Comparison of ENCODE assay signal across 16 mouse cellular contexts in the genomic region with DNA sequence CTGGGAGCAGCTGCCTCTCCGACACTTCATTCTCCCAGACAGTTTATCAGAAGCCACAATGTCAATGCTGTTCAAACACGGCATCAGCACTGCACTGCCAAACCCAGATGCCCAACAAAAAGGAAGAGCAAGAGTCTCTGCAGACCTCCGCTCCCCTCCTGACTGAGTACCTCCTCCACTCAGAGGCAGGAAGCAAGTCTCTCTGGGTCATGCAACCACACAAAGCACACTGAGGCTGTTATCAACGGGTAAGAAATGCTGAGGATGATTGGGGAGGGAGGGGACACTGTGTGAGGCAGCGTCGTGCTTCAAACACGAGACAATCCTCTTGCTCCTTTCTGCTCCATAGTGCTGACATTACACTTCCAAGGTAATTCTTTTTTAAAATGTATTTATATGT. TPM values are rescaled to one million over a fixed set of nuclear protein-coding genes. Genes with fewer than 3 reads are reported as not detected.
DNase-seq lines count a peak whose midpoint lies in the region; ATAC-seq lines count a peak whose summit lies in the region.
"Had no signal": no experiment of that assay in that cellular context is flagged by ENCODE, and none has a peak within 500 bp of the region (broad histone marks: within the 10 kb centered on the region; RNA-seq: fewer than 3 reads in every experiment).

No protein-coding gene starts in this region.

- DNase-seq in lung, postnatal 14 days = no peak
- DNase-seq in cerebellum, adult 8-10 months = no peak
- no peak for DNase-seq in adrenal gland, adult (ENCODE audit: inconsistent age in 2 of 2, low spot score in 1 of 2)
- DNase-seq: adrenal gland, postnatal 10 days; cerebellum, adult 9-10 months; embryo, embryonic 11 days; heart, adult 2 months; right cerebral cortex, postnatal 4 days had no signal

- H3K36me3 ChIP-seq in megakaryocyte, embryonic 14.5 days (replicated peaks; ENCODE audit: low read length) = no peaks in the 10 kb centered on the region
- H3K36me3 ChIP-seq: neural tube, embryonic 13.5 days had no signal

- ATAC-seq in megakaryocyte, adult 5-6 weeks (ENCODE audit: poor library complexity, severe bottlenecking) = no peak
- ATAC-seq in activated CD4-positive, CD25-positive, alpha-beta regulatory T cell, adult 4 months = peak; percentile 81
- ATAC-seq in megakaryocyte progenitor cell, adult 5-6 weeks (replicated peaks; ENCODE audit: poor library complexity) = 0 out of 2 replicates have a peak, but pooled peaks have one; percentile 26
- ATAC-seq: forebrain, embryonic 14.5 days; intestine, embryonic 16.5 days had no signal

- H3K27me3 ChIP-seq in megakaryocyte, embryonic 14.5 days (replicated peaks) = peaks cover 60% of the 10 kb centered on the region
- H3K27me3 ChIP-seq: neural tube, embryonic 13.5 days had no signal

- H3K4me3 ChIP-seq in megakaryocyte, embryonic 14.5 days (replicated peaks) = peak overlapping the region; percentile 31
- H3K4me3 ChIP-seq: heart, adult 2 months; neural tube, embryonic 13.5 days had no signal

- peaks cover 20% of the 10 kb centered on the region for H3K4me1 ChIP-seq in megakaryocyte, embryonic 14.5 days
- H3K4me1 ChIP-seq: neural tube, embryonic 13.5 days had no signal

- H3K9me3 ChIP-seq in megakaryocyte, embryonic 14.5 days = no peaks in the 10 kb centered on the region
- H3K9me3 ChIP-seq: neural tube, embryonic 13.5 days had no signal

RNA-seq across cellular contexts. Expression of gene She, which starts 11.3 kb away (rescaled TPM):
- not detected in 2 replicates for polyA plus RNA-seq in megakaryocyte, embryonic 14.5 days (2012; ENCODE audit: insufficient read depth, low replicate concordance)
- total RNA-seq in megakaryocyte, adult 5-6 weeks (2015) = not detected in 2 replicates
- not detected in 2 replicates for total RNA-seq in megakaryocyte, adult 5-6 weeks (2017)
- 10 to 100 TPM in 1 of 2 experiments, 1 to 10 TPM in 1; 8.7 to 10.2 TPM for polyA plus RNA-seq in activated CD4-positive, CD25-positive, alpha-beta regulatory T cell, adult 4 months (2017; shearing (Covaris generic))
- total RNA-seq in megakaryocyte progenitor cell, adult 5-6 weeks (2015) = 0.12 TPM in 1 of 2 replicates, not detected in the other
- not detected in 2 replicates for total RNA-seq in megakaryocyte progenitor cell, adult 5-6 weeks (2017)
- polyA plus RNA-seq: macrophage had no signal

RNA-seq across cellular contexts. Expression of gene Ube2q1, which starts 46.5 kb away (rescaled TPM):
- 35.2 and 80.6 TPM in 2 replicates for polyA plus RNA-seq in megakaryocyte, embryonic 14.5 days (2012; ENCODE audit: insufficient read depth, low replicate concordance)
- 113 and 119 TPM in 2 replicates for total RNA-seq in megakaryocyte, adult 5-6 weeks (2015)
- 133 and 138 TPM in 2 replicates for total RNA-seq in megakaryocyte, adult 5-6 weeks (2017)
- polyA plus RNA-seq in activated CD4-positive, CD25-positive, alpha-beta regulatory T cell, adult 4 months (2017; shearing (Covaris generic)) = 10 to 100 TPM; 12.8 to 20.7 TPM
- total RNA-seq in megakaryocyte progenitor cell, adult 5-6 weeks (2015) = 92.5 and 110 TPM in 2 replicates
- total RNA-seq in megakaryocyte progenitor cell, adult 5-6 weeks (2017) = 98.1 and 128 TPM in 2 replicates

RNA-seq across cellular contexts. Expression of gene Chrnb2, which starts 55.5 kb away (rescaled TPM):
- 0.04 TPM in 1 of 2 replicates, not detected in the other for polyA plus RNA-seq in megakaryocyte, embryonic 14.5 days (2012; ENCODE audit: insufficient read depth, low replicate concordance)
- total RNA-seq in megakaryocyte, adult 5-6 weeks (2015) = 0.21 and 0.91 TPM in 2 replicates
- 0.49 and 0.51 TPM in 2 replicates for total RNA-seq in megakaryocyte, adult 5-6 weeks (2017)
- 1 to 10 TPM; 1.3 to 1.4 TPM for polyA plus RNA-seq in activated CD4-positive, CD25-positive, alpha-beta regulatory T cell, adult 4 months (2017; shearing (Covaris generic))
- 0.22 and 0.71 TPM in 2 replicates for total RNA-seq in megakaryocyte progenitor cell, adult 5-6 weeks (2015)
- 0.30 and 0.37 TPM in 2 replicates for total RNA-seq in megakaryocyte progenitor cell, adult 5-6 weeks (2017)
